Mouse (Mus musculus) limb, embryonic 12.5 days (tissue): Measurements from ENCODE around the gene Atp6v0a2. TPM values are rescaled to one million over a fixed set of nuclear protein-coding genes. Genes with fewer than 3 reads are reported as not detected.

ENCODE experiments used
- ATAC-seq: fragments of 200-750 bp; cut with Nextera tagmentation; 2 replicates; pipeline ENCODE4 v1.8.0; 2017; ENCODE audit warnings: low read depth, moderate TSS enrichment; ENCODE audit not compliant: insufficient number of reproducible peaks, insufficient read depth, low FRiP score, low TSS enrichment
- H3K27ac ChIP-seq: fragments of 300-500 bp; sonication (generic); 2 replicates; pipeline ENCODE4 v1.5.1; 2016; ENCODE audit warnings: mild to moderate bottlenecking, moderate library complexity
- H3K27me3 ChIP-seq: fragments of 300-500 bp; sonication (generic); 2 replicates; pipeline ENCODE4 v1.6.1; 2016; ENCODE audit warnings: mild to moderate bottlenecking, moderate library complexity
- H3K36me3 ChIP-seq: fragments of 300-500 bp; sonication (generic); 2 replicates; pipeline ENCODE4 v1.6.1; 2016; ENCODE audit warnings: mild to moderate bottlenecking, moderate library complexity
- H3K4me1 ChIP-seq: fragments of 300-500 bp; sonication (generic); replicated peaks from 2 replicates; pipeline ENCODE4 v1.6.1; 2016
- H3K4me2 ChIP-seq: fragments of 300-500 bp; sonication (generic); 2 replicates; pipeline ENCODE4 v1.6.1; 2016; ENCODE audit warnings: mild to moderate bottlenecking, moderate library complexity
- H3K4me3 ChIP-seq: fragments of 300-500 bp; sonication (generic); replicated peaks from 2 replicates; pipeline ENCODE4 v1.5.1; 2016; ENCODE audit warnings: mild to moderate bottlenecking
- H3K9ac ChIP-seq: fragments of 300-500 bp; sonication (generic); replicated peaks from 2 replicates; pipeline ENCODE4 v1.6.1; 2016; ENCODE audit warnings: mild to moderate bottlenecking, moderate library complexity
- H3K9me3 ChIP-seq: fragments of 300-500 bp; sonication (generic); 2 replicates; pipeline ENCODE4 v1.6.1; 2016; ENCODE audit warnings: mild to moderate bottlenecking, moderate library complexity
- WGBS: fragments of 180-500 bp; shearing (Covaris S2); methylation state at CpG from one replicate; pipeline ENCODE4 v1.1.7; 2016; 5-methylcytosine and 5-hydroxymethylcytosine counted together
- polyA plus RNA-seq: library from polyadenylated mRNA; unstranded; fragments of >200 nt; fragmentation: Nextera tagmentation; extraction: Ambion mirVana; gene quantifications from 2 replicates; pipeline ENCODE4 v1.2.1, GENCODE M21; 2016

The Atp6v0a2 gene
- polyA plus RNA-seq, 1 experiment from 2014 or later: 51.2 TPM

DNA sequence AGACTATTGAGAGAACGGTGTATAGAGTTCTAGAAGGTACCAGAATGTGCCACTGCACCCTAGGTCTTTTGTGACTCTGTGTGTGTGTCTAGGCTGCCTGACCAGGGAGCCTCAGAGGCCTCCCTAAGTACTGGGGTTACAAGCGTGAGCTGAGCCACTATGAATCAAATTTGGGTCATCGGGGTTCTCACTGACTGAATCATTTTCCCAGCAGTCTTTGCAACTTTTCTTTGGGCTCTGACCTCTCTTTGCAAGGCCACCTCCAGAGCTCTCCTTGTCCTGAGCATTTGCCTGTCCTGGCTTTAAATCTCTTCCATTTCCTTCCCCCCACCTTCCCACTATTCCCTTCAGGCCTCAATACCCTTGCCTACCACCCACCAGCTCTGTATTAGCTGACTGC lies 115.5 kb downstream of the Atp6v0a2 start:
- no peaks in the 10 kb centered on the region for H3K4me1 ChIP-seq
- 87% methylated on average over 3 of the region's 3 CpGs for WGBS

DNA sequence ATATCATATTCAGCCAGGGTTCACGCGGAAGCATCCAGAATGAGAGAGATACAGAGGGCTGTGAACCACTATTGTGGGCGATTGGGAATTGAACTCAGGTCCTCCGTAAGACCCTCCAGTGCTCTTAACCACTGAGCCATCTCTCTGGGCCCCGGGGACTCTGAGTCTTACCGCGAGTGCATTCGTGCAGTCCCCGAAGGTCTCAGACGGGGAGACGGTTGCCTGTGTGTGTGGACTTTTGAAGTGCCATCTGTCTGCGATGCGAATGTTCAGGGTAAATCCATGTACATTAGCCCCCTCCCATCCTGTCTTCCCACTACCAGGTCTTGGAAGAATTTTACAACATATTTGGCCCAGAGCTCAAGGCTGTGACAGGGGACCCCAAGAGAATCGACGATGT lies 117.8 kb downstream of the Atp6v0a2 start:
- Histone ChIP-seq H3K27ac (no peak overlapping the region), H3K4me2 (no peak overlapping the region), H3K36me3 (no peaks in the 10 kb centered on the region), H3K4me3 (no peak overlapping the region), H3K9ac (no peak overlapping the region), H3K9me3 (0 out of 2 replicates have a peak, but pooled peaks cover 6% of the 10 kb centered on the region), H3K4me1 (no peaks in the 10 kb centered on the region), H3K27me3 (no peaks in the 10 kb centered on the region)
- WGBS: 92% methylated on average over 15 of the region's 15 CpGs
- no peak for ATAC-seq

More for the DNA sequence above, 115.5 kb downstream of the Atp6v0a2 start:
- H3K4me2 ChIP-seq: no peak overlapping the region
- H3K27ac ChIP-seq: no peak overlapping the region
- no peak overlapping the region for H3K4me3 ChIP-seq
- ATAC-seq: no peak
- H3K9me3 ChIP-seq: 0 out of 2 replicates have a peak, but pooled peaks cover 6% of the 10 kb centered on the region
- no peaks in the 10 kb centered on the region for H3K27me3 ChIP-seq
- no peak overlapping the region for H3K9ac ChIP-seq
- no peaks in the 10 kb centered on the region for H3K36me3 ChIP-seq

GRCm38 (mm10) chr5:124748296-124748695 lies 119.9 kb downstream of the Atp6v0a2 start:
- no peaks in the 10 kb centered on the region for H3K36me3 ChIP-seq
- 80% methylated on average over 18 of the region's 18 CpGs for WGBS
- no peak for ATAC-seq
- no peak overlapping the region for H3K9ac ChIP-seq
- H3K9me3 ChIP-seq: no peaks in the 10 kb centered on the region
- no peak overlapping the region for H3K4me2 ChIP-seq
- H3K4me3 ChIP-seq: no peak overlapping the region
- no peaks in the 10 kb centered on the region for H3K4me1 ChIP-seq
- H3K27me3 ChIP-seq: no peaks in the 10 kb centered on the region
- no peak overlapping the region for H3K27ac ChIP-seq

- Histone ChIP-seq H3K4me3 (no peak overlapping the region), H3K27ac (no peak overlapping the region), H3K36me3 (no peaks in the 10 kb centered on the region), H3K9ac (no peak overlapping the region), H3K27me3 (no peaks in the 10 kb centered on the region), H3K9me3 (0 out of 2 replicates have a peak, but pooled peaks cover 6% of the 10 kb centered on the region), H3K4me1 (no peaks in the 10 kb centered on the region), H3K4me2 (no peak overlapping the region)
- 92% methylated on average over 9 of the region's 9 CpGs for WGBS
- ATAC-seq: no peak
These were observed 123.3 kb downstream of the Atp6v0a2 start for GRCm38 (mm10) chr5:124751656-124752055.

- Histone ChIP-seq H3K27me3 (no peaks in the 10 kb centered on the region), H3K27ac (no peak overlapping the region), H3K4me1 (no peaks in the 10 kb centered on the region), H3K9me3 (peaks cover 6% of the 10 kb centered on the region; the same call in 1 of the 2 replicates), H3K4me2 (no peak overlapping the region), H3K9ac (no peak overlapping the region), H3K36me3 (no peaks in the 10 kb centered on the region), H3K4me3 (no peak overlapping the region)
- ATAC-seq: no peak
- 55% methylated on average over 18 of the region's 18 CpGs for WGBS
These were observed 132.6 kb downstream of the Atp6v0a2 start for GRCm38 (mm10) chr5:124761011-124761410.

GRCm38 (mm10) chr5:124761787-124762186 lies 133.4 kb downstream of the Atp6v0a2 start:
- Histone ChIP-seq H3K27me3 (no peaks in the 10 kb centered on the region), H3K9me3 (peaks cover 6% of the 10 kb centered on the region; the same call in 1 of the 2 replicates), H3K36me3 (no peaks in the 10 kb centered on the region), H3K9ac (no peak overlapping the region), H3K27ac (no peak overlapping the region), H3K4me3 (no peak overlapping the region), H3K4me1 (no peaks in the 10 kb centered on the region), H3K4me2 (no peak overlapping the region)
- 82% methylated on average over 1 of the region's 1 CpGs for WGBS
- ATAC-seq: no peak

Other genes with a start within 250 kb of the Atp6v0a2 start
- 89.0 and 109 TPM in 2 replicates for gene Sbno1, start 202.6 kb upstream of the Atp6v0a2 start, polyA plus RNA-seq
- 49.8 and 60.6 TPM in 2 replicates for gene Kmt5a, start 188.6 kb upstream of the Atp6v0a2 start, polyA plus RNA-seq
- gene Rilpl2, start 150.2 kb upstream of the Atp6v0a2 start, polyA plus RNA-seq: 28.3 and 31.4 TPM in 2 replicates
- 27.0 and 30.5 TPM in 2 replicates for gene Snrnp35, start 145.4 kb upstream of the Atp6v0a2 start, polyA plus RNA-seq
- 27.5 and 31.5 TPM in 2 replicates for gene Rilpl1, start 97.2 kb upstream of the Atp6v0a2 start, polyA plus RNA-seq
- gene Tmed2, start 87.9 kb upstream of the Atp6v0a2 start, polyA plus RNA-seq: 484 and 497 TPM in 2 replicates
- 18.5 and 19.9 TPM in 2 replicates for gene Ddx55, start 75.7 kb upstream of the Atp6v0a2 start, polyA plus RNA-seq
- gene Eif2b1, start 49.4 kb upstream of the Atp6v0a2 start, polyA plus RNA-seq: 71.2 and 74.7 TPM in 2 replicates
- gene Gtf2h3, start 49.4 kb upstream of the Atp6v0a2 start, polyA plus RNA-seq: 86.6 and 90.0 TPM in 2 replicates
- gene Dnah10, start 96.5 kb downstream of the Atp6v0a2 start, polyA plus RNA-seq: 0.04 and 0.09 TPM in 2 replicates
- 7.9 and 8.2 TPM in 2 replicates for gene Ccdc92, start 233.8 kb downstream of the Atp6v0a2 start, polyA plus RNA-seq
- gene Zfp664, start 234.1 kb downstream of the Atp6v0a2 start, polyA plus RNA-seq: 118 and 125 TPM in 2 replicates